ENCODE assay signal across 8 mouse cellular contexts in genomic region chr17:35438885-35439284, GRCm38 (mm10). TPM values are rescaled to one million over a fixed set of nuclear protein-coding genes. Genes with fewer than 3 reads are reported as not detected.
DNase-seq lines count a peak whose midpoint lies in the region; ATAC-seq lines count a peak whose summit lies in the region.
"Not testable (repeated sequence)": the region's sequence is repeated elsewhere in the genome, so short reads cannot be mapped to it uniquely, and the experiment has no call there.

TSS of gene H2-Q7 (plus strand) at chr17:35439155.

- ATAC-seq in erythroid progenitor cell, adult 5-6 weeks (replicated peaks; ENCODE audit: low FRiP score, poor library complexity, severe bottlenecking) = peak; percentile 42; the same call in 1 of the 2 replicates
- peak; percentile 69 for ATAC-seq in heart, embryonic 11.5 days (replicated peaks; ENCODE audit: insufficient number of reproducible peaks, low FRiP score, low TSS enrichment)
- peak; percentile 88 for ATAC-seq in limb, embryonic 11.5 days (ENCODE audit: insufficient number of reproducible peaks, low FRiP score, low TSS enrichment, low read depth)
- peak; percentile 95 for ATAC-seq in midbrain, embryonic 11.5 days (ENCODE audit: low FRiP score)

- DNase-seq in adrenal gland, postnatal 4 days (ENCODE audit: low spot score in 2 of 2) = peak; percentile 35 to 67
- peak; percentile 91 for DNase-seq in kidney, adult 9 months
- DNase-seq in limb, embryonic 11.5 days (ENCODE audit: low spot score) = peak; percentile 92
- DNase-seq in midbrain, embryonic 11.5 days (ENCODE audit: low spot score, missing footprints) = peak; percentile 97
- DNase-seq in right cerebral cortex, postnatal 25 days = peak; percentile 44
- peak; percentile 76 to 81 for DNase-seq in urinary bladder, postnatal 36 days (ENCODE audit: low spot score in 2 of 2)

- peak within 1 kb of the TSS; percentile 80 for H3K4me2 ChIP-seq in heart, embryonic 11.5 days
- H3K4me2 ChIP-seq in limb, embryonic 11.5 days (ENCODE audit: low read depth, severe bottlenecking) = peak within 1 kb of the TSS; percentile 69
- peak within 1 kb of the TSS; percentile 76 for H3K4me2 ChIP-seq in midbrain, embryonic 11.5 days

- WGBS in heart, embryonic 11.5 days (ENCODE audit: insufficient replicate concordance) = 4% methylated on average over 18 of the region's 18 CpGs
- 4% methylated on average over 18 of the region's 18 CpGs for WGBS in limb, embryonic 11.5 days
- WGBS in midbrain, embryonic 11.5 days = 3% methylated on average over 18 of the region's 18 CpGs

- not testable (repeated sequence) for H3K36me3 ChIP-seq in heart, embryonic 11.5 days (ENCODE audit: control insufficient read depth, insufficient read depth, low read length); limb, embryonic 11.5 days (ENCODE audit: control insufficient read depth, insufficient read depth, low read length); midbrain, embryonic 11.5 days (ENCODE audit: control insufficient read depth, insufficient read depth, low read length)

- H3K9me3 ChIP-seq in heart, embryonic 11.5 days (replicated peaks; ENCODE audit: control insufficient read depth, low read length); limb, embryonic 11.5 days (ENCODE audit: control insufficient read depth, low read length); midbrain, embryonic 11.5 days (ENCODE audit: control insufficient read depth, low read length): not testable (repeated sequence)

- H3K27ac ChIP-seq in heart, embryonic 11.5 days (ENCODE audit: low read depth, low read length); limb, embryonic 11.5 days (replicated peaks; ENCODE audit: low read depth, low read length); midbrain, embryonic 11.5 days (ENCODE audit: low read depth, low read length): not testable (repeated sequence)

- H3K4me3 ChIP-seq in heart, embryonic 11.5 days (ENCODE audit: low read depth, low read length) = peak within 1 kb of the TSS; percentile 47
- peak within 1 kb of the TSS; percentile 52 for H3K4me3 ChIP-seq in limb, embryonic 11.5 days (ENCODE audit: low read depth, low read length)
- peak within 1 kb of the TSS; percentile 43 for H3K4me3 ChIP-seq in midbrain, embryonic 11.5 days (ENCODE audit: low read depth, low read length)

- H3K27me3 ChIP-seq in heart, embryonic 11.5 days (ENCODE audit: control insufficient read depth, insufficient read depth, low read length) = peaks cover 24% of the 10 kb centered on the region
- H3K27me3 ChIP-seq in limb, embryonic 11.5 days (ENCODE audit: control insufficient read depth, insufficient read depth, low read length); midbrain, embryonic 11.5 days (ENCODE audit: control insufficient read depth, insufficient read depth, low read length): not testable (repeated sequence)

- H3K9ac ChIP-seq in heart, embryonic 11.5 days (ENCODE audit: low read depth, low read length) = 0 out of 2 replicates have a peak within 1 kb of the TSS, but pooled peaks have one; percentile 28
- H3K9ac ChIP-seq in limb, embryonic 11.5 days (ENCODE audit: low read length) = peak within 1 kb of the TSS; percentile 51
- H3K9ac ChIP-seq in midbrain, embryonic 11.5 days (ENCODE audit: low read length) = peak within 1 kb of the TSS; percentile 58

- not testable (repeated sequence) for H3K4me1 ChIP-seq in heart, embryonic 11.5 days (ENCODE audit: control insufficient read depth, insufficient read depth, low read length); limb, embryonic 11.5 days (ENCODE audit: control insufficient read depth, insufficient read depth, low read length); midbrain, embryonic 11.5 days (ENCODE audit: control insufficient read depth, insufficient read depth, low read length)

RNA-seq across cellular contexts. Expression of gene H2-Q7, which starts in this region (rescaled TPM):
- total RNA-seq in adrenal gland, postnatal 4 days (2021) = 1 to 10 TPM; 1.7 to 3.0 TPM
- 47.6 and 48.2 TPM in 2 replicates for total RNA-seq in erythroid progenitor cell, adult 5-6 weeks (2015; ENCODE audit: low replicate concordance)
- 8.2 and 13.2 TPM in 2 replicates for total RNA-seq in erythroid progenitor cell, adult 5-6 weeks (2017; ENCODE audit: low replicate concordance)
- 0.84 and 2.6 TPM in 2 replicates for polyA plus RNA-seq in heart, embryonic 11.5 days (2014; fragmentation: Nextera tagmentation; extraction: Ambion mirVana)
- polyA plus RNA-seq in limb, embryonic 11.5 days (2014; fragmentation: Nextera tagmentation; extraction: Ambion mirVana) = 23.3 and 25.7 TPM in 2 replicates
- 9.3 and 10.0 TPM in 2 replicates for polyA plus RNA-seq in midbrain, embryonic 11.5 days (2014; fragmentation: Nextera tagmentation; extraction: Ambion mirVana)

Comparison
In these comparisons a context has a peak if more than half of its experiments do, and no peak if none do; other contexts are left out.
1. DNase-seq: peak in every context shown above with its lines; median percentile 97 in midbrain, embryonic 11.5 days; 92 in limb, embryonic 11.5 days; 91 in kidney, adult 9 months; 78 in urinary bladder, postnatal 36 days; 51 in adrenal gland, postnatal 4 days; 44 in right cerebral cortex, postnatal 25 days.
2. ATAC-seq: peak in every context shown above with its lines; median percentile 95 in midbrain, embryonic 11.5 days; 88 in limb, embryonic 11.5 days; 69 in heart, embryonic 11.5 days; 42 in erythroid progenitor cell, adult 5-6 weeks.